Mouse (Mus musculus): ENCODE measurements around the gene Eno2. TPM values are rescaled to one million over a fixed set of nuclear protein-coding genes. Genes with fewer than 3 reads are reported as not detected.
"Not testable (repeated sequence)": the region's sequence is repeated elsewhere in the genome, so short reads cannot be mapped to it uniquely, and the experiment has no call there.

Gene Eno2
- total and polyA plus RNA-seq, 2 experiments from 2014 or later = 175 to 267 TPM

GRCm38 (mm10) chr6:124804341-124804740 lies 34.9 kb upstream of the Eno2 start:
- ATAC-seq (ENCODE audit: low FRiP score) (no peak), DNase-seq (ENCODE audit: low spot score) (no peak)
- WGBS = 92% methylated on average over 3 of the region's 3 CpGs
- H3K27ac ChIP-seq (ENCODE audit: low read depth, low read length) = no peak overlapping the region
- no peak overlapping the region for H3K4me2 ChIP-seq (ENCODE audit: low read depth, low read length, poor library complexity, severe bottlenecking)
- no peaks in the 10 kb centered on the region for H3K27me3 ChIP-seq (ENCODE audit: insufficient read depth, low read length)
- no peaks in the 10 kb centered on the region for H3K36me3 ChIP-seq (ENCODE audit: insufficient read depth, low read length)
- no peaks in the 10 kb centered on the region for H3K4me1 ChIP-seq (ENCODE audit: insufficient read depth, low read length)
- no peaks in the 10 kb centered on the region for H3K9me3 ChIP-seq (ENCODE audit: low read length)
- H3K9ac ChIP-seq (replicated peaks; ENCODE audit: low read length, poor library complexity, severe bottlenecking) = no peak overlapping the region
- no peak overlapping the region for H3K4me3 ChIP-seq (ENCODE audit: low read depth, low read length)
- TF ChIP-seq CTCF (IDR thresholded peaks at IDR 0.05) = no peak

- not testable (repeated sequence) for H3K4me3 ChIP-seq (ENCODE audit: low read depth, low read length); H3K4me2 ChIP-seq (ENCODE audit: low read depth, low read length, poor library complexity, severe bottlenecking); H3K9me3 ChIP-seq (ENCODE audit: low read length); H3K4me1 ChIP-seq (ENCODE audit: insufficient read depth, low read length); H3K36me3 ChIP-seq (ENCODE audit: insufficient read depth, low read length); H3K9ac ChIP-seq (replicated peaks; ENCODE audit: low read length, poor library complexity, severe bottlenecking); ATAC-seq (ENCODE audit: low FRiP score); H3K27me3 ChIP-seq (ENCODE audit: insufficient read depth, low read length); H3K27ac ChIP-seq (ENCODE audit: low read depth, low read length); DNase-seq (ENCODE audit: low spot score)
- 98% methylated on average over 4 of the region's 4 CpGs for WGBS
Observed at GRCm38 (mm10) chr6:124803691-124804090, 34.2 kb upstream of the Eno2 start.

DNA sequence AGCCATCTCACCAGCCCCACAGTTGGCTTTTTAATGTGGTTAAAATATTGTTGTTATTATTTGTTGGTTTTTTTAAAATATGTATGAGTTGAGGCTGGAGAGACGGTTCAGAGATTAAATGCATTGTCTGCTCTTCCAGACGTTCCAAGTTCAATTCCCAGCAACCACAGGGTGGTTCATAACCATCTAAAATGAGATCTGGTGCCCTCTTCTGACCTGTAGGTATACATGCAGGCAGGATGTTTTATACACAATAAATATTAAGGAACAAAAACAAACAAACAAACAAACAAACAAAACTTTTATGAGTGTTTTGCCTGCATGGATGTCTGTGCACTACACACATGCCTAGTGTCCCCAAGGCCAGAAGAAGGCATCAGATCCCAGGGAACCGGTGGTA lies 33.6 kb upstream of the Eno2 start:
- WGBS = 76% methylated on average over 3 of the region's 3 CpGs
- Histone ChIP-seq H3K4me3 (ENCODE audit: low read depth, low read length) (no peak overlapping the region), H3K4me2 (ENCODE audit: low read depth, low read length, poor library complexity, severe bottlenecking) (no peak overlapping the region), H3K27me3 (ENCODE audit: insufficient read depth, low read length) (no peaks in the 10 kb centered on the region), H3K27ac (ENCODE audit: low read depth, low read length) (no peak overlapping the region), H3K9me3 (ENCODE audit: low read length) (no peaks in the 10 kb centered on the region), H3K36me3 (ENCODE audit: insufficient read depth, low read length) (no peaks in the 10 kb centered on the region), H3K4me1 (ENCODE audit: insufficient read depth, low read length) (no peaks in the 10 kb centered on the region), H3K9ac (replicated peaks; ENCODE audit: low read length, poor library complexity, severe bottlenecking) (no peak overlapping the region)
- DNase-seq (ENCODE audit: low spot score) (no peak), ATAC-seq (ENCODE audit: low FRiP score) (no peak)
- TF ChIP-seq CTCF (IDR thresholded peaks at IDR 0.05) = no peak

- 28% methylated on average over 4 of the region's 9 CpGs for WGBS
- H3K27ac ChIP-seq (ENCODE audit: low read depth, low read length); H3K36me3 ChIP-seq (ENCODE audit: insufficient read depth, low read length); H3K4me2 ChIP-seq (ENCODE audit: low read depth, low read length, poor library complexity, severe bottlenecking); H3K4me1 ChIP-seq (ENCODE audit: insufficient read depth, low read length); DNase-seq (ENCODE audit: low spot score); H3K9ac ChIP-seq (replicated peaks; ENCODE audit: low read length, poor library complexity, severe bottlenecking); H3K27me3 ChIP-seq (ENCODE audit: insufficient read depth, low read length); H3K9me3 ChIP-seq (ENCODE audit: low read length); ATAC-seq (ENCODE audit: low FRiP score); H3K4me3 ChIP-seq (ENCODE audit: low read depth, low read length): not testable (repeated sequence)
Observed at GRCm38 (mm10) chr6:124802400-124802799, 32.9 kb upstream of the Eno2 start.

GRCm38 (mm10) chr6:124796200-124796599 lies 26.7 kb upstream of the Eno2 start:
- no peak for ATAC-seq (ENCODE audit: low FRiP score)

DNA sequence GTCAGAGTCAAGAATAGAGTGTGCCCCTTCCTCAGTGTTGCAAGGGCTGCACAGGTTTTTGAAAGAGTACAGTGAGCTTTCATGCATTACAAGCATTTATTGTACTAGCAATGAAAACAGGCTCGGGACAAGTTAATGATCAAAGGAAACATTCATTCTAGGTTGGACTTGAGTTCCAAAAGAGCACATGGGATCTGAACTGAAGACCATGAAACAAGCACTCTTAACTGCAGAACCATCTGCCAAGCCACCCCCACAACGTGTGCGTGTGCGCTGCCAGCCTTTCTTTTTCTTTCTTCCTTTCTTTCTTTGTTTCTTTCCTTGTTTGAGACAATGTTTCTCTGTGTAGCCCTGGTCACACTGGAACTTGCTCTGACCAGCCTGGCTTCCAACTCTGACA lies 26.3 kb upstream of the Eno2 start:
- 70% methylated on average over 4 of the region's 4 CpGs for WGBS
- H3K4me3 ChIP-seq (ENCODE audit: low read depth, low read length) = no peak overlapping the region
- H3K9ac ChIP-seq (replicated peaks; ENCODE audit: low read length, poor library complexity, severe bottlenecking) = no peak overlapping the region
- no peaks in the 10 kb centered on the region for H3K27me3 ChIP-seq (ENCODE audit: insufficient read depth, low read length)
- TF ChIP-seq CTCF (IDR thresholded peaks at IDR 0.05) = no peak
- ATAC-seq (ENCODE audit: low FRiP score) = no peak
- H3K4me2 ChIP-seq (ENCODE audit: low read depth, low read length, poor library complexity, severe bottlenecking) = no peak overlapping the region
- H3K27ac ChIP-seq (ENCODE audit: low read depth, low read length) = no peak overlapping the region
- H3K36me3 ChIP-seq (ENCODE audit: insufficient read depth, low read length) = no peaks in the 10 kb centered on the region
- no peak for DNase-seq (ENCODE audit: low spot score)
- H3K9me3 ChIP-seq (ENCODE audit: low read length) = no peaks in the 10 kb centered on the region
- H3K4me1 ChIP-seq (ENCODE audit: insufficient read depth, low read length) = no peaks in the 10 kb centered on the region

More at GRCm38 (mm10) chr6:124796200-124796599, 26.7 kb upstream of the Eno2 start:
- Histone ChIP-seq H3K4me2 (ENCODE audit: low read depth, low read length, poor library complexity, severe bottlenecking) (no peak overlapping the region), H3K36me3 (ENCODE audit: insufficient read depth, low read length) (no peaks in the 10 kb centered on the region), H3K4me3 (ENCODE audit: low read depth, low read length) (no peak overlapping the region), H3K9ac (replicated peaks; ENCODE audit: low read length, poor library complexity, severe bottlenecking) (no peak overlapping the region), H3K27ac (ENCODE audit: low read depth, low read length) (no peak overlapping the region), H3K4me1 (ENCODE audit: insufficient read depth, low read length) (no peaks in the 10 kb centered on the region), H3K27me3 (ENCODE audit: insufficient read depth, low read length) (no peaks in the 10 kb centered on the region), H3K9me3 (ENCODE audit: low read length) (no peaks in the 10 kb centered on the region)
- DNase-seq (ENCODE audit: low spot score) = no peak
- no peak for TF ChIP-seq CTCF (IDR thresholded peaks at IDR 0.05)
- 86% methylated on average over 2 of the region's 2 CpGs for WGBS

Measured in midbrain, postnatal 0 days (tissue).